Mouse (Mus musculus): ENCODE measurements around the gene Arhgap24. TPM values are rescaled to one million over a fixed set of nuclear protein-coding genes. Genes with fewer than 3 reads are reported as not detected.

The Arhgap24 gene
- total and polyA plus RNA-seq, 3 experiments, result 34.7 to 51.6 (median 47.9) TPM

GRCm38 (mm10) chr5:102903487-102903886, 422.3 kb downstream of the Arhgap24 start:
- dilution Hi-C loops (cut with MboI; ENCODE audit: extremely low pct_ligation_motif_present, extremely low pct_unique_long_range_greater_than_20kb, low sequenced_read_pairs) (no loop called here), in situ Hi-C loops (cut with MboI; ENCODE audit: low pct_ligation_motif_present, low pct_unique_long_range_greater_than_20kb, low sequenced_read_pairs) (no loop called here)
- Histone ChIP-seq H3K9me3 (replicated peaks; ENCODE audit: low read length) (no peaks in the 10 kb centered on the region), H3K27ac (ENCODE audit: insufficient read depth, low read depth) (no peak overlapping the region), H3K4me3 (replicated peaks in 1 of 3; ENCODE audit: low read depth in 2 of 3, low read length in 2 of 3, poor library complexity in 1 of 3) (no peak overlapping the region), H3K36me3 (replicated peaks in 1 of 2; ENCODE audit: control insufficient read depth in 1 of 2, insufficient read depth in 1 of 2, low read length in 1 of 2) (peaks cover 4 to 39% of the 10 kb centered on the region in 2 experiments), H3K79me2 (replicated peaks; ENCODE audit: control insufficient read depth, extremely low read depth, insufficient read depth, poor library complexity, severe bottlenecking) (no peaks in the 10 kb centered on the region), H3K4me1 (ENCODE audit: control insufficient read depth in 1 of 2, insufficient read depth in 2 of 2) (0 out of 4 replicates have a peak, but pooled peaks cover 0 to 2% of the 10 kb centered on the region in 2 experiments), H3K27me3 (replicated peaks) (no peaks in the 10 kb centered on the region), H3K9ac (ENCODE audit: insufficient read depth, low read depth) (no peak overlapping the region), H3K4me2 (ENCODE audit: insufficient read depth, low read depth, poor library complexity, severe bottlenecking) (no peak overlapping the region)
- DNase-seq (ENCODE audit: extremely low read depth), result no peak
- TF ChIP-seq RCOR1 (conservative IDR thresholded peaks at IDR 0.05; ENCODE audit: low read depth, low read length) (no peak), EP300 (IDR thresholded peaks at IDR 0.05; ENCODE audit: low read length) (no peak), JUND (conservative IDR thresholded peaks at IDR 0.05; ENCODE audit: low read depth, low read length) (no peak), SIN3A (IDR thresholded peaks at IDR 0.05; ENCODE audit: low read length) (no peak), ELF1 (IDR thresholded peaks at IDR 0.05; ENCODE audit: low read depth, low read length) (no peak), POLR2AphosphoS2 (IDR thresholded peaks at IDR 0.05; ENCODE audit: low read depth, low read length) (no peak), ZMIZ1 (IDR thresholded peaks at IDR 0.05; ENCODE audit: low read depth, low read length) (no peak)

GRCm38 (mm10) chr5:102904066-102904465, 422.9 kb downstream of the Arhgap24 start:
- H3K4me2 ChIP-seq (ENCODE audit: insufficient read depth, low read depth, poor library complexity, severe bottlenecking), result no peak overlapping the region
- H3K79me2 ChIP-seq (replicated peaks; ENCODE audit: control insufficient read depth, extremely low read depth, insufficient read depth, poor library complexity, severe bottlenecking), result no peaks in the 10 kb centered on the region
- no peak overlapping the region for H3K4me3 ChIP-seq (replicated peaks in 1 of 3; ENCODE audit: low read depth in 2 of 3, low read length in 2 of 3, poor library complexity in 1 of 3)
- in situ Hi-C loops (cut with MboI; ENCODE audit: low pct_ligation_motif_present, low pct_unique_long_range_greater_than_20kb, low sequenced_read_pairs), result no loop called here
- TF ChIP-seq POLR2AphosphoS2 (IDR thresholded peaks at IDR 0.05; ENCODE audit: low read depth, low read length) (no peak), MAX (IDR thresholded peaks at IDR 0.05; ENCODE audit: low read length) (no peak), E2F4 (IDR thresholded peaks at IDR 0.05; ENCODE audit: insufficient replicate concordance, low read depth, low read length) (no peak), NELFE (IDR thresholded peaks at IDR 0.05; ENCODE audit: low read depth, low read length) (no peak), RCOR1 (conservative IDR thresholded peaks at IDR 0.05; ENCODE audit: low read depth, low read length) (no peak), MEF2A (IDR thresholded peaks at IDR 0.05; ENCODE audit: borderline replicate concordance, low read depth, low read length) (no peak), MAFK (IDR thresholded peaks at IDR 0.05; ENCODE audit: insufficient replicate concordance, low read length) (no peak)
- no peaks in the 10 kb centered on the region for H3K27me3 ChIP-seq (replicated peaks)
- no peaks in the 10 kb centered on the region for H3K9me3 ChIP-seq (replicated peaks; ENCODE audit: low read length)
- no peaks in the 10 kb centered on the region for H3K4me1 ChIP-seq (ENCODE audit: control insufficient read depth in 1 of 2, insufficient read depth in 2 of 2)
- no peak overlapping the region for H3K9ac ChIP-seq (ENCODE audit: insufficient read depth, low read depth)
- dilution Hi-C loops (cut with MboI; ENCODE audit: extremely low pct_ligation_motif_present, extremely low pct_unique_long_range_greater_than_20kb, low sequenced_read_pairs), result no loop called here
- H3K27ac ChIP-seq (ENCODE audit: insufficient read depth, low read depth), result no peak overlapping the region
- peaks cover 0 to 33% of the 10 kb centered on the region in 2 experiments for H3K36me3 ChIP-seq (replicated peaks in 1 of 2; ENCODE audit: control insufficient read depth in 1 of 2, insufficient read depth in 1 of 2, low read length in 1 of 2)
- DNase-seq (ENCODE audit: extremely low read depth), result no peak

GRCm38 (mm10) chr5:102905441-102906211, 424.4 kb downstream of the Arhgap24 start:
- H3K4me2 ChIP-seq (ENCODE audit: insufficient read depth, low read depth, poor library complexity, severe bottlenecking), result no peak overlapping the region
- no peaks in the 10 kb centered on the region for H3K27me3 ChIP-seq (replicated peaks)
- H3K9me3 ChIP-seq (replicated peaks; ENCODE audit: low read length), result no peaks in the 10 kb centered on the region
- H3K4me3 ChIP-seq (replicated peaks in 1 of 3; ENCODE audit: low read depth in 2 of 3, low read length in 2 of 3, poor library complexity in 1 of 3), result no peak overlapping the region
- no peaks in the 10 kb centered on the region for H3K4me1 ChIP-seq (ENCODE audit: control insufficient read depth in 1 of 2, insufficient read depth in 2 of 2)
- no peak overlapping the region for H3K27ac ChIP-seq (ENCODE audit: insufficient read depth, low read depth)
- no peak for TF ChIP-seq UBTF (IDR thresholded peaks at IDR 0.05; ENCODE audit: low read depth, low read length)
- no peak for TF ChIP-seq MYC (IDR thresholded peaks at IDR 0.05; ENCODE audit: low read depth, low read length)
- no peak for TF ChIP-seq RCOR1 (conservative IDR thresholded peaks at IDR 0.05; ENCODE audit: low read depth, low read length)
- no peak for TF ChIP-seq JUND (conservative IDR thresholded peaks at IDR 0.05; ENCODE audit: low read depth, low read length)
- no peak for TF ChIP-seq POLR2A (IDR thresholded peaks at IDR 0.05; ENCODE audit: low read depth, low read length)
- no peak for TF ChIP-seq CHD1 (IDR thresholded peaks at IDR 0.05; ENCODE audit: low read depth, low read length)
- H3K36me3 ChIP-seq (replicated peaks in 1 of 2; ENCODE audit: control insufficient read depth in 1 of 2, insufficient read depth in 1 of 2, low read length in 1 of 2), result peaks cover 0 to 20% of the 10 kb centered on the region in 2 experiments
- H3K79me2 ChIP-seq (replicated peaks; ENCODE audit: control insufficient read depth, extremely low read depth, insufficient read depth, poor library complexity, severe bottlenecking), result no peaks in the 10 kb centered on the region
- no peak for DNase-seq (ENCODE audit: extremely low read depth)
- no peak overlapping the region for H3K9ac ChIP-seq (ENCODE audit: insufficient read depth, low read depth)
- in situ Hi-C loops (cut with MboI; ENCODE audit: low pct_ligation_motif_present, low pct_unique_long_range_greater_than_20kb, low sequenced_read_pairs) (no loop called here), dilution Hi-C loops (cut with MboI; ENCODE audit: extremely low pct_ligation_motif_present, extremely low pct_unique_long_range_greater_than_20kb, low sequenced_read_pairs) (no loop called here)
